8 mouse cellular contexts compared by ENCODE assay signal in genomic region chr9:34489316-34489710, GRCm38 (mm10). TPM values are rescaled to one million over a fixed set of nuclear protein-coding genes. Genes with fewer than 3 reads are reported as not detected.
A peak's percentile ranks its signal among the peaks of the same experiment; 100 is the strongest.
DNase-seq lines count a peak whose midpoint lies in the region; ATAC-seq and TF ChIP-seq lines count a peak whose summit lies in the region.

No protein-coding gene starts in this region.

- no peak for ATAC-seq in liver, embryonic 12.5 days

- peaks cover 7% of the 10 kb centered on the region for H3K4me1 ChIP-seq in testis, adult 2 months (ENCODE audit: control insufficient read depth, insufficient read depth, low read length)
- no peaks in the 10 kb centered on the region for H3K4me1 ChIP-seq in liver, embryonic 12.5 days

- peak overlapping the region; percentile 75 for H3K4me3 ChIP-seq in gastrocnemius, adult 2 months
- H3K4me3 ChIP-seq in testis, adult 2 months (ENCODE audit: control insufficient read depth, low read depth, low read length), result peak overlapping the region; percentile 38
- H3K4me3 ChIP-seq in liver, embryonic 12.5 days, result peak overlapping the region; percentile 48

- no peak for TF ChIP-seq POLR2A in testis, adult 2 months (IDR thresholded peaks at IDR 0.05; ENCODE audit: control insufficient read depth, low read depth, low read length)

- intact Hi-C loops in gastrocnemius, adult 2 months (cut with DNase I), result no loop called here

- peaks cover 2% of the 10 kb centered on the region; the same call in 1 of the 2 replicates for H3K27me3 ChIP-seq in testis, adult 2 months (ENCODE audit: control insufficient read depth, insufficient read depth, low read length)
- peaks cover 74% of the 10 kb centered on the region for H3K27me3 ChIP-seq in liver, embryonic 12.5 days (replicated peaks)

- no peak for TF ChIP-seq CTCF in gastrocnemius, adult 2 months (IDR thresholded peaks at IDR 0.05)
- TF ChIP-seq CTCF in testis, adult 2 months (IDR thresholded peaks at IDR 0.05; ENCODE audit: control insufficient read depth, insufficient read depth, insufficient replicate concordance, low read depth, low read length), result no peak

- no peak overlapping the region for H3K9ac ChIP-seq in liver, embryonic 12.5 days

- peak overlapping the region; percentile 46; the same call in 1 of the 2 replicates for H3K27ac ChIP-seq in gastrocnemius, adult 2 months
- H3K27ac ChIP-seq in testis, adult 2 months (ENCODE audit: control insufficient read depth, insufficient read depth, low read depth, low read length), result no peak overlapping the region
- H3K27ac ChIP-seq in liver, embryonic 12.5 days, result no peak overlapping the region

- H3K36me3 ChIP-seq in testis, adult 2 months (ENCODE audit: control insufficient read depth, insufficient read depth, low read length), result no peaks in the 10 kb centered on the region
- no peaks in the 10 kb centered on the region for H3K36me3 ChIP-seq in liver, embryonic 12.5 days

- WGBS in liver, embryonic 12.5 days (ENCODE audit: insufficient replicate concordance), result 3% methylated on average over 13 of the region's 13 CpGs

- peak overlapping the region; percentile 64 for H3K4me2 ChIP-seq in liver, embryonic 12.5 days

- DNase-seq in gastrocnemius, adult 2 months, result no peak
- DNase-seq in gastrocnemius, adult 18-20 months (ENCODE audit: low spot score), result no peak
- no peak for DNase-seq in testis, postnatal 10 days (ENCODE audit: low spot score)
- DNase-seq in spleen, adult 18-20 months, result no peak
- DNase-seq in frontal cortex, postnatal 10 days (ENCODE audit: low spot score in 2 of 2), result no peak
- DNase-seq in right cerebral cortex, adult 18-20 months, result no peak

- H3K9me3 ChIP-seq in liver, embryonic 12.5 days (replicated peaks), result no peaks in the 10 kb centered on the region

RNA-seq across cellular contexts. Expression of gene Kirrel3, which starts 3.6 kb away (rescaled TPM):
- under 1 TPM; 0.61 to 0.77 TPM for total RNA-seq in gastrocnemius, adult 2 months (2021)
- under 1 TPM; 0.43 to 0.73 TPM for total RNA-seq in gastrocnemius, adult 18-20 months (2021)
- 0.10 and 0.16 TPM in 2 replicates for polyA plus RNA-seq in testis, adult 2 months (2012; rRNA removed)
- 0.36 and 0.46 TPM in 2 replicates for polyA plus RNA-seq in liver, embryonic 12.5 days (2016; fragmentation: Nextera tagmentation; extraction: Ambion mirVana)
